Mouse (Mus musculus): Measurements from ENCODE around the gene Ptpa. TPM values are rescaled to one million over a fixed set of nuclear protein-coding genes. Genes with fewer than 3 reads are reported as not detected.

Gene Ptpa
- polyA plus RNA-seq, 1 experiment from 2014 or later, result 71.4 TPM

DNA sequence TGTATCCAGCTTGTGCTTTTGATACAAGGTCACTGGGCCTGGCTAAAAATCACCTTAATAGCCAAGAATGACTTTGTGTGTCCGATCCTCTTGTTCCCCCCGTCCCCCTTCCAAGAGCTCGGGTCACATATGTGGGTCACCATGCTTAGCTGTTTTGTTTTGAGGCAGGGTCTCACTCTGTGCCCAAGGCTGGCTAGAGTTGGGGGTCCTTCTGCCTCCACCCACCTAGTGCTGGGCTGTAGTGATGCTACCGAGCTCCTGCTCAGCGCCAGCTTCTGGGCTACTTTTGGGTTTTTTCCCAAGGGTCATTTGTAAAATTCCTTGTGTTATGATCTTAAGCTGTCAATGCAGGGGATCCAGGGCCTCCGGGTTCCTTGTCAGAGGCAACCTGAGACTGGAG lies 2.4 kb downstream of the Ptpa start:
- no peak for TF ChIP-seq CTCF (IDR thresholded peaks at IDR 0.05; ENCODE audit: low read depth)
- 73% methylated on average over 6 of the region's 6 CpGs for WGBS
- Histone ChIP-seq H3K36me3 (ENCODE audit: control insufficient read depth, insufficient read depth) (peaks cover 4% of the 10 kb centered on the region; the same call in 1 of the 2 replicates), H3K9ac (ENCODE audit: low read depth, low read length) (no peak overlapping the region; the same call in 1 of the 2 replicates), H3K9me3 (ENCODE audit: control insufficient read depth) (no peaks in the 10 kb centered on the region), H3K27me3 (replicated peaks; ENCODE audit: control insufficient read depth, insufficient read depth, low read length) (no peaks in the 10 kb centered on the region), H3K4me2 (replicated peaks; ENCODE audit: low read depth) (no peak overlapping the region), H3K4me1 (replicated peaks; ENCODE audit: control insufficient read depth, insufficient read depth, low read length) (0 out of 2 replicates have a peak, but pooled peaks cover 4% of the 10 kb centered on the region), H3K4me3 (ENCODE audit: low read depth, low read length) (no peak overlapping the region), H3K27ac (ENCODE audit: low read depth, low read length) (no peak overlapping the region)
- ATAC-seq, result no peak

DNA sequence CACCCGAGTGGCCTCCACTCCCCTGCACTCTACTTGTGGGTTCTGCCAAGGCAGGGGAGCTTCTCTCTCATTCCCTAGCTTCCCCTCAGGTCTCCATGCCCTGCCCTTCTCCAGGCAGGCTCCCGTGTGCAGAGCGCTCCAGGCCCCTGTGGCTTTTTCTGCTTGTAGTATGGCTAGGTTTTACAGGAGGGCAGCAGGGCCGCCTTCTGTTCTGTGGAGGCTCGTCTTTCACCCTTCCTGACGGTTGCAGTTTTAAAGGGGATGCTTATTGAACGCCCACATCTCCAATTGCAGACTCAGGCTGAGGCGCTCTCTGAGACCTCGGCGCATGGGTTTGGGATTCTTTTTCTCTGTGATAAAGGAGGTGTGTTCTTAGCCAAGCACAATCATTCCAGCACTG lies 3.3 kb downstream of the Ptpa start:
- H3K27me3 ChIP-seq (replicated peaks; ENCODE audit: control insufficient read depth, insufficient read depth, low read length), result no peaks in the 10 kb centered on the region
- ATAC-seq, result no peak
- no peak overlapping the region for H3K27ac ChIP-seq (ENCODE audit: low read depth, low read length)
- H3K4me2 ChIP-seq (replicated peaks; ENCODE audit: low read depth), result peak overlapping the region; percentile 21; the same call in 1 of the 2 replicates
- 42% methylated on average over 10 of the region's 10 CpGs for whole genome bisulfite sequencing
- 0 out of 2 replicates have a peak, but pooled peaks cover 4% of the 10 kb centered on the region for H3K4me1 ChIP-seq (replicated peaks; ENCODE audit: control insufficient read depth, insufficient read depth, low read length)
- no peak overlapping the region for H3K9ac ChIP-seq (ENCODE audit: low read depth, low read length)
- no peaks in the 10 kb centered on the region for H3K9me3 ChIP-seq (ENCODE audit: control insufficient read depth)
- H3K4me3 ChIP-seq (ENCODE audit: low read depth, low read length), result no peak overlapping the region
- no peak for TF ChIP-seq CTCF (IDR thresholded peaks at IDR 0.05; ENCODE audit: low read depth)
- H3K36me3 ChIP-seq (ENCODE audit: control insufficient read depth, insufficient read depth), result no peaks in the 10 kb centered on the region; the same call in 1 of the 2 replicates

DNA sequence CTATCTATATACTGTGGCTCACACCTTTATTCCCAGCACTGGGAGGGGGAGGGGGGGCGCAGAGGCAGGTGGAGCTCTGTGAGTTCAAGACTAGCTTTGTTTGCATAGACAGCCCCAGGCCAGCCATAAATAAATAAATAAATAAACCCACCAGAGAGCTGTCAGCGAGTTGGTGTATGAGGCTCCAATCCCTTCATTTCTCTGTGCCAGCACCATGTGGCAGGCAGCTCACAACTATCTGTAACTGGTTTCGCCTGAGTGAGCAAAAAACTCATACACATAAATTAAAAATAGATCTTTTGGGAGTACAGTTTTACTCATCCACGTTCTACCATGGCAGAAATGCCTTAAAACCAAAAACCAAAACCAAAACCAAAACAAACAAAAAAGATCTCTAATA lies 5.6 kb downstream of the Ptpa start:
- H3K36me3 ChIP-seq (ENCODE audit: control insufficient read depth, insufficient read depth), result peaks cover 4% of the 10 kb centered on the region; the same call in 1 of the 2 replicates
- 73% methylated on average over 4 of the region's 4 CpGs for WGBS
- ATAC-seq, result no peak

DNA sequence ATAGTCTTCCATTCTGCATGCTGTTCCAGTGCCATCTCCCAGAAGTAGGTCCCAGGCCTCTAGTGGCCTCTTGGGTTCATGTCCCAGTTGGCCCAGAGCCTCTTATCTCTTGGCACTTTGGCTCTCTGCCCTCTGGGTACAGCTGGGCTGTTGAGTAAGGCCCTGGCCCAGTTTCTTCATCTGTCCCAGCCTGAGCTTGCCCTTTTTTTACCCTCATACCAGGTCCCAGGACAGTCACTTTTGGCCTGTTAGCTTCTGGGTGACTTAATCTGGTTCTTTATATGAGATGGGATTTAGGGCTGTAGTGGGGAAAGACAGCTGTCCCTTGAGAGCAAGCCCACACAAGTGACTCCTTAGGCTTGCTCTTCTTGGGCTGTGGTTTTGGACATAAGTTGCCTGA lies 13.3 kb downstream of the Ptpa start:
- Histone ChIP-seq H3K27me3 (replicated peaks; ENCODE audit: control insufficient read depth, insufficient read depth, low read length) (no peaks in the 10 kb centered on the region), H3K36me3 (ENCODE audit: control insufficient read depth, insufficient read depth) (peaks cover 71% of the 10 kb centered on the region), H3K27ac (ENCODE audit: low read depth, low read length) (no peak overlapping the region), H3K9me3 (ENCODE audit: control insufficient read depth) (no peaks in the 10 kb centered on the region), H3K4me3 (ENCODE audit: low read depth, low read length) (no peak overlapping the region), H3K4me1 (replicated peaks; ENCODE audit: control insufficient read depth, insufficient read depth, low read length) (no peaks in the 10 kb centered on the region), H3K9ac (ENCODE audit: low read depth, low read length) (no peak overlapping the region), H3K4me2 (replicated peaks; ENCODE audit: low read depth) (no peak overlapping the region)
- TF ChIP-seq CTCF (IDR thresholded peaks at IDR 0.05; ENCODE audit: low read depth), result 0 out of 2 replicates have a peak, but pooled peaks have one; percentile 17
- peak; percentile 48; the same call in 1 of the 2 replicates for ATAC-seq

More for the DNA sequence above, 5.6 kb downstream of the Ptpa start:
- H3K4me1 ChIP-seq (replicated peaks; ENCODE audit: control insufficient read depth, insufficient read depth, low read length), result no peaks in the 10 kb centered on the region
- TF ChIP-seq CTCF (IDR thresholded peaks at IDR 0.05; ENCODE audit: low read depth), result no peak
- H3K9ac ChIP-seq (ENCODE audit: low read depth, low read length), result no peak overlapping the region
- H3K4me3 ChIP-seq (ENCODE audit: low read depth, low read length), result no peak overlapping the region
- H3K27me3 ChIP-seq (replicated peaks; ENCODE audit: control insufficient read depth, insufficient read depth, low read length), result no peaks in the 10 kb centered on the region
- no peak overlapping the region for H3K27ac ChIP-seq (ENCODE audit: low read depth, low read length)
- no peak overlapping the region for H3K4me2 ChIP-seq (replicated peaks; ENCODE audit: low read depth)
- H3K9me3 ChIP-seq (ENCODE audit: control insufficient read depth), result no peaks in the 10 kb centered on the region

DNA sequence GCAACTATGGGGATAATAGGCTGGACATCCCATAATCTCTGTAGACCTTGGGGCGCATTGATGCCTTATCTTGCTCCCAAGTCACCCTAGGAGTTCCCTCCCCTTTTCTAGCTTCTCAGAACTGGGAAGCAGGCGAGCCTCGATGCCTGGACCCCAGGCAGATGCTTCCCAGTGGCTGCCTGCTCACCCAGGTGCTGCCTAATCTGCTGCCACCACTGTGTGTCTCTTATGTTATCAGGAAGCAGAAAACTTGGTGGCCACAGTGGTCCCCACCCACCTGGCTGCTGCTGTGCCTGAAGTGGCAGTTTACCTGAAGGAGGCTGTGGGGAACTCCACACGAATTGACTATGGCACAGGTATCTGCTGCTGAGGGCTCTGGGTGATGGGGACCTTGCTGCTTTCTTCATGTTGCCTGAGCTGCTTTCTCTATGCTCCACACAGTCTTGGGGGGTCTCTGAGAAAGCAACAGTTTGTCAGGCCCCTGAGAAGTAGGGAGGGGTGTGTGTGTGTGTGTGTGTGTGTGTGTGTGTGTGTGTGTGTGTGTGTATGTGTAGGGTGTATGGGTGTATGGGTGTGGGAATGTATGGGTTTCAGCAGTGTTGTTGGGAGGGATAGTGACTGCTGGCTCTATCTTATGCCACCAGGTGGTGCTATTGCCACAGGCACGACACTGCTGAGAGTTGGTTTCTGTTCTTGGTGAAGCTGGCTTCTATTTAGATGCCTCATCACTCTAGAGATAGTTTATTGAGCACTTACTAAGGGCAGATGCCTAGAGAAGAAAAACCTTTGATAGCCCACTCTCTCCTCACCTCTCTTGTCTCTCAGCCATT lies 19.7 kb downstream of the Ptpa start:
- ATAC-seq, result peak; percentile 73
- no peaks in the 10 kb centered on the region for H3K27me3 ChIP-seq (replicated peaks; ENCODE audit: control insufficient read depth, insufficient read depth, low read length)
- WGBS, result 57% methylated on average over 5 of the region's 5 CpGs
- no peaks in the 10 kb centered on the region for H3K9me3 ChIP-seq (ENCODE audit: control insufficient read depth)
- no peak overlapping the region for H3K9ac ChIP-seq (ENCODE audit: low read depth, low read length)
- no peaks in the 10 kb centered on the region; the same call in 1 of the 2 replicates for H3K4me1 ChIP-seq (replicated peaks; ENCODE audit: control insufficient read depth, insufficient read depth, low read length)
- TF ChIP-seq CTCF (IDR thresholded peaks at IDR 0.05; ENCODE audit: low read depth), result peak; percentile 90
- peaks cover 69% of the 10 kb centered on the region for H3K36me3 ChIP-seq (ENCODE audit: control insufficient read depth, insufficient read depth)
- H3K4me2 ChIP-seq (replicated peaks; ENCODE audit: low read depth), result peak overlapping the region; percentile 28; the same call in 1 of the 2 replicates
- no peak overlapping the region for H3K27ac ChIP-seq (ENCODE audit: low read depth, low read length)
- no peak overlapping the region for H3K4me3 ChIP-seq (ENCODE audit: low read depth, low read length)

DNA sequence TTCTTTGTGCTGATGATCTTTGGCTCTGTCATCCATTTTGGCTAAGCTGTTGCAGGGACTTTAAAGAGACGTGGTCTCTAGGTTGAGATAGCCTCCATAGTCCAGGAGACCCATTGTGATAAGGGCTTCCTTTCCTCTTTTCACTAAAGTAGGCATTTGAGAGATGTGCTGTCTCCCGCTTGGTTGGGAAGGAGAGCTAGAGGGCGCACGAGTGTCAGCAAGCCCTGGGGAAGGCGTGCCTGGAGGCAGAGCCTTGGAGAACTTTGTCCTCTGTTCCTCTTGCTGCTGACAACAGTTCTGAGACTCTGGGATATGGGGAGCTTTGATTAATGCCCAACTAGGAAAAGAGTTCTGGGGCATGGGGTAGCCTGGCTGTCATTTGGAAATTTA lies 20.3 kb downstream of the Ptpa start:
- H3K9ac ChIP-seq (ENCODE audit: low read depth, low read length), result no peak overlapping the region
- H3K36me3 ChIP-seq (ENCODE audit: control insufficient read depth, insufficient read depth), result peaks cover 63% of the 10 kb centered on the region
- H3K27me3 ChIP-seq (replicated peaks; ENCODE audit: control insufficient read depth, insufficient read depth, low read length), result no peaks in the 10 kb centered on the region
- no peak overlapping the region for H3K4me3 ChIP-seq (ENCODE audit: low read depth, low read length)
- no peaks in the 10 kb centered on the region for H3K9me3 ChIP-seq (ENCODE audit: control insufficient read depth)
- WGBS, result 47% methylated on average over 5 of the region's 5 CpGs
- peak overlapping the region; percentile 28; the same call in 1 of the 2 replicates for H3K4me2 ChIP-seq (replicated peaks; ENCODE audit: low read depth)
- peak; percentile 66 for ATAC-seq
- H3K4me1 ChIP-seq (replicated peaks; ENCODE audit: control insufficient read depth, insufficient read depth, low read length), result no peaks in the 10 kb centered on the region; the same call in none of the 2 replicates
- H3K27ac ChIP-seq (ENCODE audit: low read depth, low read length), result no peak overlapping the region
- TF ChIP-seq CTCF (IDR thresholded peaks at IDR 0.05; ENCODE audit: low read depth), result peak; percentile 67

Measured in intestine, postnatal 0 days (tissue).